ENCODE assay signal across 13 mouse cellular contexts in genomic region chrX:99531154-99531553, GRCm38 (mm10).
DNase-seq lines count a peak whose midpoint lies in the region; ATAC-seq and TF ChIP-seq lines count a peak whose summit lies in the region.
"Had no signal": no experiment of that assay in that cellular context is flagged by ENCODE, and none has a peak within 500 bp of the region (broad histone marks: within the 10 kb centered on the region; RNA-seq: fewer than 3 reads in every experiment).

No protein-coding gene starts in this region.

- ATAC-seq in lung, postnatal 0 days: peak; percentile 62
- ATAC-seq in forebrain, embryonic 14.5 days: no peak
- ATAC-seq: intestine, embryonic 15.5 days had no signal

- peak; percentile 34 for DNase-seq in heart, adult 8-10 months (ENCODE audit: low spot score)
- DNase-seq in heart, embryonic 10.5 days (ENCODE audit: low spot score): no peak
- peak; percentile 31 for DNase-seq in lung, postnatal 0 days (ENCODE audit: low spot score)
- no peak for DNase-seq in lung, adult 18-20 months
- peak; percentile 30 for DNase-seq in adrenal gland, postnatal 10 days
- DNase-seq in kidney, postnatal 25 days: peak; percentile 18 to 44
- DNase-seq in forebrain, embryonic 14.5 days (ENCODE audit: low spot score): no peak
- DNase-seq in testis, postnatal 10 days (ENCODE audit: low spot score): no peak
- DNase-seq: layer of hippocampus, postnatal 36 days had no signal

- H3K36me3 ChIP-seq in heart, embryonic 10.5 days: no peaks in the 10 kb centered on the region
- no peaks in the 10 kb centered on the region for H3K36me3 ChIP-seq in lung, postnatal 0 days (ENCODE audit: insufficient read depth, low read length)
- H3K36me3 ChIP-seq in forebrain, embryonic 14.5 days (ENCODE audit: control insufficient read depth, insufficient read depth, low read length): no peaks in the 10 kb centered on the region
- H3K36me3 ChIP-seq: embryonic facial prominence, embryonic 15.5 days; heart, embryonic 15.5 days; intestine, embryonic 15.5 days; limb, embryonic 13.5 days had no signal

- H3K4me3 ChIP-seq in heart, embryonic 10.5 days: no peak overlapping the region
- no peak overlapping the region for H3K4me3 ChIP-seq in lung, postnatal 0 days (ENCODE audit: low read depth, low read length)
- H3K4me3 ChIP-seq in forebrain, embryonic 14.5 days (ENCODE audit: low read depth, low read length): no peak overlapping the region
- H3K4me3 ChIP-seq: embryonic facial prominence, embryonic 15.5 days; heart, embryonic 15.5 days; intestine, embryonic 15.5 days; limb, embryonic 13.5 days had no signal

- H3K9me3 ChIP-seq in heart, embryonic 10.5 days: no peaks in the 10 kb centered on the region
- no peaks in the 10 kb centered on the region for H3K9me3 ChIP-seq in lung, postnatal 0 days (ENCODE audit: low read length)
- no peaks in the 10 kb centered on the region for H3K9me3 ChIP-seq in forebrain, embryonic 14.5 days (replicated peaks; ENCODE audit: control insufficient read depth, low read length)
- H3K9me3 ChIP-seq: embryonic facial prominence, embryonic 15.5 days; heart, embryonic 15.5 days; intestine, embryonic 15.5 days; limb, embryonic 13.5 days had no signal

- no peak for TF ChIP-seq CTCF in lung, postnatal 0 days (IDR thresholded peaks at IDR 0.05)

- no peak overlapping the region for H3K27ac ChIP-seq in heart, embryonic 10.5 days
- H3K27ac ChIP-seq in lung, postnatal 0 days (ENCODE audit: low read length): no peak overlapping the region
- no peak overlapping the region for H3K27ac ChIP-seq in forebrain, embryonic 14.5 days (ENCODE audit: low read depth, low read length)
- H3K27ac ChIP-seq: embryonic facial prominence, embryonic 15.5 days; heart, embryonic 15.5 days; intestine, embryonic 15.5 days; limb, embryonic 13.5 days had no signal

- peaks cover 81% of the 10 kb centered on the region for H3K27me3 ChIP-seq in heart, embryonic 10.5 days (ENCODE audit: insufficient read depth, poor library complexity, severe bottlenecking)
- H3K27me3 ChIP-seq in lung, postnatal 0 days (replicated peaks; ENCODE audit: insufficient read depth, low read length): no peaks in the 10 kb centered on the region
- no peaks in the 10 kb centered on the region for H3K27me3 ChIP-seq in forebrain, embryonic 14.5 days (replicated peaks; ENCODE audit: control insufficient read depth, insufficient read depth, low read length)

- 55% methylated on average over 3 of the region's 3 CpGs for WGBS in heart, embryonic 10.5 days
- WGBS in lung, postnatal 0 days: 42% methylated on average over 3 of the region's 3 CpGs
- WGBS in forebrain, embryonic 14.5 days: 75% methylated on average over 3 of the region's 3 CpGs

- H3K4me1 ChIP-seq in heart, embryonic 10.5 days: no peaks in the 10 kb centered on the region
- no peaks in the 10 kb centered on the region for H3K4me1 ChIP-seq in lung, postnatal 0 days (ENCODE audit: insufficient read depth, low read depth, low read length)
- peaks cover 3% of the 10 kb centered on the region; the same call in 1 of the 2 replicates for H3K4me1 ChIP-seq in forebrain, embryonic 14.5 days (ENCODE audit: control insufficient read depth, insufficient read depth, low read length)
- H3K4me1 ChIP-seq: embryonic facial prominence, embryonic 15.5 days; intestine, embryonic 15.5 days; limb, embryonic 13.5 days had no signal

- no peak overlapping the region for H3K9ac ChIP-seq in lung, postnatal 0 days (replicated peaks; ENCODE audit: low read depth)
- no peak overlapping the region for H3K9ac ChIP-seq in forebrain, embryonic 14.5 days (ENCODE audit: low read length)
- H3K9ac ChIP-seq: embryonic facial prominence, embryonic 15.5 days; heart, embryonic 15.5 days; intestine, embryonic 15.5 days; limb, embryonic 13.5 days had no signal

- H3K4me2 ChIP-seq in lung, postnatal 0 days (replicated peaks; ENCODE audit: low read depth, low read length): no peak overlapping the region
- no peak overlapping the region for H3K4me2 ChIP-seq in forebrain, embryonic 14.5 days (ENCODE audit: low read length)
- H3K4me2 ChIP-seq: embryonic facial prominence, embryonic 15.5 days; heart, embryonic 15.5 days; intestine, embryonic 15.5 days; limb, embryonic 13.5 days had no signal

- no peak for TF ChIP-seq EP300 in lung, postnatal 0 days (IDR thresholded peaks at IDR 0.05)

Comparison
In these comparisons a context has a peak if more than half of its experiments do, and no peak if none do; other contexts are left out.
1. DNase-seq: peak in heart, adult 8-10 months (single experiment), lung, postnatal 0 days (single experiment), adrenal gland, postnatal 10 days (single experiment) and kidney, postnatal 25 days (2 of 2); none in heart, embryonic 10.5 days (single experiment), lung, adult 18-20 months (0 of 2), forebrain, embryonic 14.5 days (single experiment) and testis, postnatal 10 days (single experiment).